Mouse (Mus musculus) gastrocnemius, postnatal 25 days (tissue): ENCODE measurements at regions not wholly inside any gene's neighbourhood (a gene's known extent, or its start where the extent isn't known, plus 50 kb on each side); places are given as distances from the start of the nearest gene placed in this dataset.

Experiments used
- DNase-seq: peaks from one replicate; pipeline ENCODE4 v3.0.0; 2022

DNA sequence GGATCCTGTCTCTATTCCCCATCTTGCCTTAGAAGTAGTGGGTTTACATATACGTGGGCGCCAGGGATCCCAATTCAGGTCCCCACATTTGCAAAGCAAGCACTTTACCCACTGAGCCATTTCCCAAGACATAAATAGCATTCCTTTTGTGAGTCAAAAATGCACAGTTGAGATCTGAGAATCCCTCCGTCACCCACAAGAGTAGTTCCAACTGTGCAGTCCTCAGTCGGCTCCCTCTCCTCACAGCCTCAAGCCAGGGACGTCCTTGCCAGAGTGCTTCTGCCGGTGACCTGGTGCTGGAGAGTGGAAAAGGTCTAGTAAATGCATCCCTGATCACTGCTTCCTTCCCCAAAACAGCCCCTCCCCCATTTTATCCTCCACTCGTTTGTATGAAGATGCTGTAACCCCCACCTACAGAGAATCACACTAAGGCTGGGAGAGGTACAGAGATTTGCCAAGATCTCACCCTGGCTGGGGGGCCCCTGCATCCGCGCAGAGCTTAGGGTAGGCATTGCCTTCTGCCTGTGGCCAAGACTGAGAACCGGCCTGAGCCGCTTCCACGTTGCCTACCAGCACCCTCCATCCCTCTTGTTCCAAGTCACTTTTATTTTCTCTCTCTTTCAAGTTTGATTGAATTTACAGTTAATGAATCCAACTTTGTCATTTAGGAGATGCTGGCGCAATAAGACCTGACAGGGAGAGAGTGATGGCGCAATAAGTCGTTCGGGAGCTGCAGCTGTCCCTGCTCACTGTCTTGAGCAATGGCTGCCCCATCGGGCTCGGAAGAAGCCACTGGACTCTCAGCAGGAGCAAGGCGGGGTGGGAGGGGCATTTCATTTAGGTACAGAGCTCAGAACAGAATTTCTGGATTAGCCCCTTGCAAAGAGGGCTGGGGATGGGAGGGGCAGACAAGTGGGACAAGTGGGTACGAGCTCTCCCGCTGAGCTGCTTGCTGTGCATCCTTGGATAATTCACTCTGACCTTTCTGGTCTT is 74.5 kb upstream of the Zfp618 start:
- no peak for DNase-seq

GRCm38 (mm10) chr4:62912891-62913290 is 52.5 kb upstream of the Zfp618 start:
- DNase-seq = no peak
